Mouse (Mus musculus) layer of hippocampus, adult 2 months (tissue): ENCODE data around the gene Cyth4. TPM values are rescaled to one million over a fixed set of nuclear protein-coding genes. Genes with fewer than 3 reads are reported as not detected.
A peak's percentile ranks its signal among the peaks of the same experiment; 100 is the strongest.

Experiments
- DNase-seq, 2 experiments: peaks; one replicate each; pipeline ENCODE4 v3.0.0; 2022; ENCODE audit warnings: low spot score in 2 of 2
- H3K27ac ChIP-seq: fragments of 200-600 bp; 2 replicates; pipeline ENCODE4 v1.8.1; 2022
- H3K4me3 ChIP-seq: fragments of 200-600 bp; 2 replicates; pipeline ENCODE4 v1.8.1; 2022; ENCODE audit warnings: mild to moderate bottlenecking
- CTCF ChIP-seq: fragments of 200-600 bp; conservative IDR thresholded peaks from 2 replicates; pipeline ENCODE4 v1.8.1; 2022; ENCODE audit warnings: antibody characterized with exemption, mild to moderate bottlenecking, moderate library complexity
- total RNA-seq, 2 experiments: library from RNA; stranded (reverse); gene quantifications; 2 replicates each; pipeline ENCODE4 v1.2.3; 2021

Gene Cyth4
- total RNA-seq, 2 experiments from 2014 or later, result 24.7 to 25.2 TPM

DNA sequence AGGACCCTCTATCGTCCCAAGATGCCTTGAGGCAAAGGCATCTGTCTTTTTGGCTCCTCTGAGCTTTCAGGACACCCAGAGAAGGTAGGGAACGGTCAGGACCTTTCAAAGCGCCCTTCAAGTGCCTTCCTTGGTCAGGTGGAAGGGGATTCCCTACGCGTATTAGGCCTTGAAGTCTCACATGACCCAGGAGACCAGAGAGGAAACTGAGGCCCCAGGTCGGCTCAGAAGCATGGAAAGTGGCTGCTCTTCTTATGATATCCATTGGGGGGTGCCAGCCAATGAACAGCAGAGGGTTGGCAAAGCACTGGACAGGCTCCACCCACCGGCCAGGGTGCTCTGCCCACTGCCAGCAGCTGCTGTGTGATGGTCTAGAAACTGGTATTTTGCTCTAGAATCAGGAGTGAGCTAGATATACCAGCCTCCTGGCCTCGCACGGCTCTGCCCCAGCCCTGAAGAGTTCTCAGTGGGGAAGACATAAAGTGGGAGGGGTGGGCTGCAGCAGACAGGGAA lies 29.2 kb upstream of the Cyth4 start:
- Histone ChIP-seq H3K27ac (no peak overlapping the region), H3K4me3 (no peak overlapping the region)
- DNase-seq, result no peak
- TF ChIP-seq CTCF, result peak; percentile 34

DNA sequence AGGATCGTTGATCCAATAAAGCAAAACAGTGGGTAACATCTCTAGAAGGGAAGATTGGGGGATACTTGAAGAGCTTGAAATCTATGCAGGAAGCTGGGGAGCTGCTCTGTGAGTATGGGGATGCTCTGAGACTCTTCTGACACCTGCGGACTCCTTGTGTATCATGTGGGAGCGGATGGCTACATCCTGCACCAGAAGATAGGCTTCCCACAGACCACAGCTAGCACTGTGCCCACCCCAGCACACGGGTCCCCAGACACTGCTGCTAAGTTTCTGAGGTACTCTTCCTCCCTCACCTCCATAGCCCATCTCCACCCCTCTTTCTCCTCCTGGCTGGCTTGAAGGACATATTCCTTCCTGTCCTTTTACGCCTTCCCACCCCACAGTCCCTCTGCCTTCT lies 26.7 kb upstream of the Cyth4 start:
- Histone ChIP-seq H3K27ac (no peak overlapping the region), H3K4me3 (no peak overlapping the region)
- TF ChIP-seq CTCF, result no peak
- no peak for DNase-seq

DNA sequence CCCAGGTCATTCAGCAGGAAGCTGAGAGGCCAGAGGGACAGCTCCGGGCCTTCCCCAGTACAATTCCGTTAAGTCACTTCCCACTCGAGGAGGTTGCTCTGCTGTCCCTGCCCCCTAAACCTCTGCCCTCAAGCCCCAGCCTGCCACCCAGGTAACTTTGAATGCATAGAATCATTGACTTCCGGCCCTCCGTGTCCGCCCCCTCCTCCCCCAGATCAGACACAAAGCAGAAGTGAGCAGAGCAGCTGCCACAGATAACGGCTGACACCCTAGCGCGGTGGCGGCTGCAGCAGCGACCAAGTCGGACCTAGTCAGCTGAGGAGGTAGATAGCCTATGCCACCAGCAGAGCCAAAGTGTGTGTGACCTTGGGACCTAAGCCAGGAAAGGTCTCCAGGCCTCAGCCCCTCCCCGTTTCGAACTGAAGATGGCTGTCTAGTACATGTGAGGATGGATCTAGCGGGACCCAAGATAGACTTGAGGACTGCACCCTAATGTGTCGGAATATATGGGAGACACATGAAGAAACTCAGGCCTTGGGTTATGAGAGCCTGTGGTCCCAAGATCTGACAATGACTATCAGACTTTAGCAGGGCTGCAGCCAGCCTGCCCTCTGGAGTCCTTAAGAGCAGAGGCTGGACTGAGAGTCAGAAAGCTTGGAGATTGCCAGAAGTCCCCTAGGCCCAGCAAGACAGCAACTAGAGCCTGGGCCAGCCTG lies 25.1 kb upstream of the Cyth4 start:
- TF ChIP-seq CTCF, result no peak
- no peak for DNase-seq
- no peak overlapping the region for H3K4me3 ChIP-seq
- no peak overlapping the region for H3K27ac ChIP-seq

GRCm38 (mm10) chr15:78572270-78572600 lies 24.6 kb upstream of the Cyth4 start:
- DNase-seq, result no peak
- TF ChIP-seq CTCF, result no peak
- H3K27ac ChIP-seq, result no peak overlapping the region
- H3K4me3 ChIP-seq, result no peak overlapping the region

GRCm38 (mm10) chr15:78572658-78573397 lies 24.0 kb upstream of the Cyth4 start, which contains the start of gene Rac2:
TSS of gene Rac2 (minus strand) at chr15:78572783.
- no peak for TF ChIP-seq CTCF
- no peak within 1 kb of the TSS for H3K4me3 ChIP-seq
- no peak for DNase-seq
- H3K27ac ChIP-seq, result no peak within 1 kb of the TSS

- H3K27ac ChIP-seq, result no peak overlapping the region
- DNase-seq, result no peak
- TF ChIP-seq CTCF, result no peak
- H3K4me3 ChIP-seq, result no peak overlapping the region
Measured at GRCm38 (mm10) chr15:78576284-78576810, 20.5 kb upstream of the Cyth4 start.

DNA sequence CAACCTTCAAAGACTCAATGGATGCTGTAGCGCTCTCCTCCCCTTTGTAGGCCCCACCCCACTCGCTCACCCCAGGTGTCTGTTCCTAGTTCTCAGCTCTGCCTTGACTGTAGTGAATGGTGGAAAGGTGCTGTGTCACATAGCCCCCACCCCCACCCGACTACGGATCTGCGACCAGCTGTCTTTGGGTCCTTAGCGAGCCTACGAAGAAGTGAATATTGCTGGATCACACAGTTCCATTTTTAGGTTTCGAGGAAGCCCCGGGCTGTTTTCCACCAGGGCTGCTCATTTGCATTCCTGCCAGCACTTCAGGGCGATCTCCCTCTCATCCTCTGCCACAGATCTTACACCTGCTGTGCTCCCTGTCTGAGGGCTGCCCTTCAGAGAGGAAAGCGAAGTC lies 13.5 kb upstream of the Cyth4 start:
- no peak overlapping the region for H3K4me3 ChIP-seq
- no peak for TF ChIP-seq CTCF
- no peak for DNase-seq
- H3K27ac ChIP-seq, result no peak overlapping the region

DNA sequence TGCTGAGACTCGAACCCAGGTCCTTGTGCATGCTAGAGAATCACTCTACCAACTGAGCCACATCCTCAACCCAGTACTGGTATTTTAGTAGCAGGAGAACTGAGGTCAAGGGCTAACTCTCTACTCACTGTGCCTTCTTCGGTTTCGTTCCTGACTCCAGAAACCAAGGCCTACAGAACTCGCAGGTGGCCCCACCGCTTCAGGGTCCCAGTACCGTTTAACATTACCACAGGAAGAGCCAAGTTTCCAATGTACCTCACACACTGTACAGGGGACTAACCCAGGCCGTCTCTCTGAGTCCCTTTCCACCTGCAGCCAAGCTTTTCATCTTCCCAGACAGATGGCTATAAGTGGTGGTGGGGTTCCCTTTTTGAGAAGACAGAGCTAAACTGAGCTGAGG lies 11.4 kb upstream of the Cyth4 start:
- no peak overlapping the region for H3K27ac ChIP-seq
- no peak for DNase-seq
- TF ChIP-seq CTCF, result no peak
- no peak overlapping the region for H3K4me3 ChIP-seq

GRCm38 (mm10) chr15:78587050-78587994 lies 9.5 kb upstream of the Cyth4 start:
- DNase-seq, result peak; percentile 86 to 92
- Histone ChIP-seq H3K4me3 (no peak overlapping the region), H3K27ac (no peak overlapping the region)
- peak; percentile 97 for TF ChIP-seq CTCF

- no peak for DNase-seq
- Histone ChIP-seq H3K27ac (no peak overlapping the region), H3K4me3 (no peak overlapping the region)
- no peak for TF ChIP-seq CTCF
Measured at GRCm38 (mm10) chr15:78588049-78588448, 8.8 kb upstream of the Cyth4 start.

DNA sequence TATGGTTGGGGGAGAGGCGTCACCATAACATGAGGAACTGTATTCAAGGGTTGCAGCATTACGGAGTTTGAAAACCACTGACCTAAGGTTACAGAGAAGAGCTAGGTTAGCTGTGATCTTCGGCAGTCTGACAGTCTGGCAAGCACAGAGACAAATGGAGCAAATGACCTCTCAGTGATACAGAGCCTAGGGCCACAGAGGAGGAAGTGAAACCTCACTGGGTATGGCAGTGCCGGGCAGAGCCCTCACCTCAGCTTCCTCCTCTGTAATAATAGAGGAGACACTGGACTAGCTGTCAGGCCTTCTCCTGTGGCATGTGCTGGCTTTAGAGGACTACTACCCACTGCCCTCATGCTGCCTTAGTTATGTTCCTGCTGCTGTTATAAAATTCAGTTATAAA lies 7.9 kb upstream of the Cyth4 start:
- no peak overlapping the region for H3K4me3 ChIP-seq
- DNase-seq, result no peak

GRCm38 (mm10) chr15:78589936-78590335 lies 6.9 kb upstream of the Cyth4 start:
- no peak overlapping the region for H3K27ac ChIP-seq
- TF ChIP-seq CTCF, result no peak
- no peak overlapping the region for H3K4me3 ChIP-seq
- DNase-seq, result no peak

More for the DNA sequence above, 7.9 kb upstream of the Cyth4 start:
- TF ChIP-seq CTCF, result no peak
- H3K27ac ChIP-seq, result no peak overlapping the region
